Mouse (Mus musculus): ENCODE measurements around the gene 2610528A11Rik. TPM values are rescaled to one million over a fixed set of nuclear protein-coding genes. Genes with fewer than 3 reads are reported as not detected.

Gene 2610528A11Rik
- polyA plus RNA-seq, 1 experiment from 2014 or later, result 11.8 TPM

DNA sequence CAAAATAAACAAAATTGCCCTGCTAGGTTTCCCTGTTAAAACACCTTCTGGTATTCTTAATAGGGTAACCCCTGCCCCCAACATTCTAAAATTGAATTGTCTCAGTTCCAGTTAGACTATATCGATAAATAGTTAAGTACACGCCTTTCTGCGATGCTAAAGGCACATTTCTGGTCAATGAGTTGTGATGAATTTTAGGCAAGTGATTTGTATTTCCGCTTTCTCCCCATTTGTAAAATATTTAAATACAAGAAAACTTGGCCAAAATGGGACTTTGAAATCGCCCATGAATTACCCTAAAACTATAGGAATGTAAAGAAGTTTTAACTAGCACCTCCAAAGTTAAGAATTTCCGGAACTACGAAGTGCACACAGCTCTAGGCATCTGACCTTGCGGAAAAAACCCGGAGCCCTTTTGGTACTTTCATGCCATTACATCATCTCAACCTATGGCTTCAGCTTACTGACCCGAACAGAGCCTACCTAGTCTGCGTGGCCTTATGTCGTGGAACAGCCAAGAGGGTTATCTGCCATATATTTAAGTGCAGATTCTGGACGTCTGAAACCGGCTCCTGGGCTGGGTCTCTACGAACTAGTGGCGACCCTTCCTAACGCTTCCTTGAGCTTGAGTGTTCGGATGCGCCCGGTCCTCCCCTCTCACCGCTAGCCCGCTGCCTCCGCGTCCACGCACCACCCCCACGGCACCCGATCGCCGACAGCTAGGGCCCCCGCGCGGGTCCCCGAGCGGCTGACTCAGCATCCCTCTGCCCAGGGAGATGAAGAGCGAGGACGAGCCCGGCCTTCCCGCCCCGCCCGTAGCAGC, 20.7 kb upstream of the 2610528A11Rik start:
- peak overlapping the region; percentile 87 for H3K27ac ChIP-seq (ENCODE audit: low read length)
- H3K9ac ChIP-seq (ENCODE audit: low read length), result peak overlapping the region; percentile 94
- 1% methylated on average over 40 of the region's 40 CpGs for WGBS
- H3K27me3 ChIP-seq (ENCODE audit: control insufficient read depth, insufficient read depth, low read length), result no peaks in the 10 kb centered on the region
- ATAC-seq (ENCODE audit: insufficient read depth, low FRiP score), result peak; percentile 8
- H3K36me3 ChIP-seq (ENCODE audit: control insufficient read depth, insufficient read depth, low read length), result peaks cover 15% of the 10 kb centered on the region; the same call in 1 of the 2 replicates
- peaks cover 5% of the 10 kb centered on the region; the same call in 1 of the 2 replicates for H3K4me1 ChIP-seq (ENCODE audit: control insufficient read depth, insufficient read depth, low read length)
- H3K9me3 ChIP-seq (replicated peaks; ENCODE audit: control insufficient read depth, low read length), result no peaks in the 10 kb centered on the region
- peak overlapping the region; percentile 92 for H3K4me3 ChIP-seq (replicated peaks; ENCODE audit: low read length)
- peak overlapping the region; percentile 64 for H3K4me2 ChIP-seq (ENCODE audit: low read depth, low read length)

DNA sequence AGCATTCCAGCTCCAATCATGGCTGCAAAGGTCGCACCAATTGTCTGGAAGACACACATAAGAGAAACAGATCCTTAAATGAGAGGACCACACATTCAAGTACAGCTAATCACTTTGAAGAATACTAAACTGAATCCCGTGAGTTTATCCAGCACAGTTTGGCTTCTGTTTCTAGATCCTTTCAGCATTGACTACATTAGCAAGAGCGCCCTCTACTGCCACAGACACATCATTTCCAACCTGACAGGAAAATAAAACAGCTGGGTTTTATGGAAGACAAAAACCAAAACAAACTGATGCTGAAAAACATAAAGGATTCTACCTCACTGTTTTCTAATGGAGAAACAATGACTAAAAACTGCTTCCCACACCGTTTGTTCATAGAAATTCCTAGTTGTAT, 13.8 kb upstream of the 2610528A11Rik start:
- no peak for ATAC-seq (ENCODE audit: insufficient read depth, low FRiP score)
- Histone ChIP-seq H3K4me2 (ENCODE audit: low read depth, low read length) (no peak overlapping the region), H3K9me3 (replicated peaks; ENCODE audit: control insufficient read depth, low read length) (no peaks in the 10 kb centered on the region), H3K4me3 (replicated peaks; ENCODE audit: low read length) (no peak overlapping the region), H3K36me3 (ENCODE audit: control insufficient read depth, insufficient read depth, low read length) (peaks cover 28% of the 10 kb centered on the region; the same call in 1 of the 2 replicates), H3K27me3 (ENCODE audit: control insufficient read depth, insufficient read depth, low read length) (no peaks in the 10 kb centered on the region), H3K4me1 (ENCODE audit: control insufficient read depth, insufficient read depth, low read length) (no peaks in the 10 kb centered on the region), H3K9ac (ENCODE audit: low read length) (no peak overlapping the region), H3K27ac (ENCODE audit: low read length) (no peak overlapping the region)
- 44% methylated on average over 4 of the region's 4 CpGs for WGBS

DNA sequence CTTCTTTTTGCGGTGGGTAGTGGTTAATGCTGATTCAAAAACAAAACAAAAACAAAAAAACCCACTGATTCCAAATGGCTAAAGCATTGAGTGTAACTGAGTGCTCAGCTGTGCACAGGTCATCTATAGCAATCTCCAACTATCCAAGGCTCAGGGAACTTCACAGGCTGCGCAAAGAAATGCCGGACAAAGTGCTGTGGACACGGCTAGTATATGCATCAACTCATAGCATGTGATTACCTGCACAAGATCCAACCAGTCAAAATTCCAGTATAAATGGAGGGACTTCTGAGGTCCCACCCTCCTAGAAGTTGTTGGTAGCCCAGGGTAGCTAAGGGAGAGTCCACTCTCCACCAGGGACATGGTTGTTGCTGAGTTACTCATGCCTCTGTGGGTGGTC, 5.4 kb upstream of the 2610528A11Rik start:
- no peak for ATAC-seq (ENCODE audit: insufficient read depth, low FRiP score)
- Histone ChIP-seq H3K4me3 (replicated peaks; ENCODE audit: low read length) (no peak overlapping the region), H3K27me3 (ENCODE audit: control insufficient read depth, insufficient read depth, low read length) (no peaks in the 10 kb centered on the region), H3K4me1 (ENCODE audit: control insufficient read depth, insufficient read depth, low read length) (no peaks in the 10 kb centered on the region), H3K4me2 (ENCODE audit: low read depth, low read length) (no peak overlapping the region), H3K9me3 (replicated peaks; ENCODE audit: control insufficient read depth, low read length) (no peaks in the 10 kb centered on the region), H3K9ac (ENCODE audit: low read length) (no peak overlapping the region), H3K27ac (ENCODE audit: low read length) (no peak overlapping the region), H3K36me3 (ENCODE audit: control insufficient read depth, insufficient read depth, low read length) (peaks cover 6% of the 10 kb centered on the region; the same call in 1 of the 2 replicates)
- WGBS, result 90% methylated on average over 4 of the region's 4 CpGs

DNA sequence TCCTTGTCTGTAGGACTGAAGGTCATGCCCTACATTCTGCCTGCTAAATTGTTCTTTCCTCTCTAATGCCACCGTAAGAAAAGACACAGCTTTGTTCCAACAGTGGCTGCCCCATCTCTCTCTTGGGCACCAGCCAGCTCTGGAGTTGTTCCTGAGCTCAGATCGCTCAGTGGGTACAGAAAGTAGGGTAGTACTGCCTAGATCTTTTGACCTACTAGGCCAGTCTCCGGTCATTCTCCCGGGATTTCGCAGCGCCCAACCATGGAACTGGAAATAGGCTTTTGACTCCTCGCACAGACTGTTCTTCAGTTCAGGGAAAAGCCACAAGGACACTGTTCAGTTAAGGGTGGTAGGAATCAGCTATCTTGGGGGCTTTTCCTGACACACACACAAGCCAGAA, 891 bp downstream of the 2610528A11Rik start:
- no peak overlapping the region for H3K4me2 ChIP-seq (ENCODE audit: low read depth, low read length)

DNA sequence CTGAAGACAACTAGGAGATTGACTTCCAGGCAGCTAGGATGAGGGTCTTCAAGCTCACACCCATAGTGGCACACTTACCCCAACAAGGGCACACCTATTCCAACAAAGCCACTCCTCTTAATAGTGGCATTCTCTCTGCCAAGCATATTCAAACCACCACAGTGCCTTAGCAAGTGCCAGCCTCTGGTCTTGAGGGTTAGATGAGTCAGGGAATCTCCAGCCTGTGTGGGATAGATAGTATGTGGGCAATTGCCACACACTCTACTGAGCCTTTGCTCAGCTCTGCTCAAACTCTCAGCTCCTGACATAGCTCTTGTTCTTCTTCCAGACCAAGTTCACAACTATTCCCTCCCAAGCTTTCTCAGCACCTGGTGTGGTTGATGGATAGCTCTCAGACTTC, 2.5 kb downstream of the 2610528A11Rik start:
- Histone ChIP-seq H3K27ac (ENCODE audit: low read length) (no peak overlapping the region), H3K9me3 (replicated peaks; ENCODE audit: control insufficient read depth, low read length) (no peaks in the 10 kb centered on the region), H3K4me1 (ENCODE audit: control insufficient read depth, insufficient read depth, low read length) (no peaks in the 10 kb centered on the region), H3K36me3 (ENCODE audit: control insufficient read depth, insufficient read depth, low read length) (no peaks in the 10 kb centered on the region), H3K27me3 (ENCODE audit: control insufficient read depth, insufficient read depth, low read length) (no peaks in the 10 kb centered on the region), H3K9ac (ENCODE audit: low read length) (no peak overlapping the region), H3K4me2 (ENCODE audit: low read depth, low read length) (no peak overlapping the region), H3K4me3 (replicated peaks; ENCODE audit: low read length) (no peak overlapping the region)
- ATAC-seq (ENCODE audit: insufficient read depth, low FRiP score), result no peak

More for the DNA sequence above, 891 bp downstream of the 2610528A11Rik start:
- no peaks in the 10 kb centered on the region for H3K4me1 ChIP-seq (ENCODE audit: control insufficient read depth, insufficient read depth, low read length)
- H3K27me3 ChIP-seq (ENCODE audit: control insufficient read depth, insufficient read depth, low read length), result no peaks in the 10 kb centered on the region
- ATAC-seq (ENCODE audit: insufficient read depth, low FRiP score), result no peak
- H3K4me3 ChIP-seq (replicated peaks; ENCODE audit: low read length), result no peak overlapping the region
- no peaks in the 10 kb centered on the region for H3K9me3 ChIP-seq (replicated peaks; ENCODE audit: control insufficient read depth, low read length)
- no peaks in the 10 kb centered on the region for H3K36me3 ChIP-seq (ENCODE audit: control insufficient read depth, insufficient read depth, low read length)
- no peak overlapping the region for H3K9ac ChIP-seq (ENCODE audit: low read length)
- WGBS, result 88% methylated on average over 7 of the region's 7 CpGs
- no peak overlapping the region for H3K27ac ChIP-seq (ENCODE audit: low read length)

DNA sequence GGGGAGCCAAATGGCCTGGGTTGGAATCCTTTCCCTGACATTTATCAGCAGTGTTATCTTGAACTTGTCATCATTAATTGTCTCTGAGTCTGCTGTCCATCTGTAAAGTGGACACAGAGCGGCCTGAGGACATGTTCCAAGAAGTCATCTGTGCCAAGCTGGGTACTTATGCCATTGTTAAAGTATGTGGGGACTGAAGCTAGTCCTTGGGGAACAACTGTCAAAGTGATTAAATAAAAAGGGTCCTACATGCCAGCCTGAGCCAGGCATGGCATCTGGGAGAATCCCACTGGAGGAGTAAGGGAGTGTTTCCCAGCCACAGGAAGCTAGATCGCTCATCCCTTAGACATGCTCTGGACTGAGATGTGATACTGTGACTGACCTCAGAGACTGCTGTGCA, 3.4 kb downstream of the 2610528A11Rik start:
- ATAC-seq (ENCODE audit: insufficient read depth, low FRiP score), result 0 out of 2 replicates have a peak, but pooled peaks have one; percentile 37
- H3K27ac ChIP-seq (ENCODE audit: low read length), result no peak overlapping the region

DNA sequence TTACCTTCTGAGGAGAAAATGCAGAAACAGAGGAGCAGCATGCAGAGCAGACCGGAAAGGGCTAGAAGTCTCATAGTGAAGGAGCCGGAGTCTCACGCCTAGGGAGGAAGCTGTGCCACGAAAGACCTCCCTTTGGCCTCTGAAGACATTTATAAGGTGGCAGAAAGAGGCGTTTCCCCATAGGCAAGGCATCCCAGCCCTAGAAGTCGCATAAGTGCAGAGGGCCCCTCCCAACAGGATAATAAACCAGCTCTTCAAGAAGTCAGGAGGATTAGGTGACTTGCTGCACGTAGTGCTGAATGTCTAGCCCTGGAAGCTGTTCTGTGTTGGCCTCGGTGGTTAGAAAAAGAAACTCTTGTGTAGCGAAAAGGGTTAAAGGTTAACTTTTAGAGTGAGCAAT, 3.8 kb downstream of the 2610528A11Rik start:
- no peak overlapping the region for H3K9ac ChIP-seq (ENCODE audit: low read length)
- no peak overlapping the region for H3K27ac ChIP-seq (ENCODE audit: low read length)
- H3K4me1 ChIP-seq (ENCODE audit: control insufficient read depth, insufficient read depth, low read length), result peaks cover 3% of the 10 kb centered on the region; the same call in 1 of the 2 replicates
- no peaks in the 10 kb centered on the region for H3K9me3 ChIP-seq (replicated peaks; ENCODE audit: control insufficient read depth, low read length)
- 35% methylated on average over 9 of the region's 9 CpGs for WGBS
- H3K27me3 ChIP-seq (ENCODE audit: control insufficient read depth, insufficient read depth, low read length), result no peaks in the 10 kb centered on the region
- no peak overlapping the region for H3K4me3 ChIP-seq (replicated peaks; ENCODE audit: low read length)
- H3K4me2 ChIP-seq (ENCODE audit: low read depth, low read length), result 0 out of 2 replicates have a peak overlapping the region, but pooled peaks have one; percentile 5
- 0 out of 2 replicates have a peak, but pooled peaks have one; percentile 17 for ATAC-seq (ENCODE audit: insufficient read depth, low FRiP score)
- H3K36me3 ChIP-seq (ENCODE audit: control insufficient read depth, insufficient read depth, low read length), result no peaks in the 10 kb centered on the region

More for the DNA sequence above, 3.4 kb downstream of the 2610528A11Rik start:
- H3K9me3 ChIP-seq (replicated peaks; ENCODE audit: control insufficient read depth, low read length), result no peaks in the 10 kb centered on the region
- H3K27me3 ChIP-seq (ENCODE audit: control insufficient read depth, insufficient read depth, low read length), result no peaks in the 10 kb centered on the region
- no peak overlapping the region for H3K4me3 ChIP-seq (replicated peaks; ENCODE audit: low read length)
- 61% methylated on average over 2 of the region's 2 CpGs for WGBS
- H3K9ac ChIP-seq (ENCODE audit: low read length), result no peak overlapping the region
- no peak overlapping the region for H3K4me2 ChIP-seq (ENCODE audit: low read depth, low read length)
- H3K4me1 ChIP-seq (ENCODE audit: control insufficient read depth, insufficient read depth, low read length), result no peaks in the 10 kb centered on the region
- H3K36me3 ChIP-seq (ENCODE audit: control insufficient read depth, insufficient read depth, low read length), result no peaks in the 10 kb centered on the region

DNA sequence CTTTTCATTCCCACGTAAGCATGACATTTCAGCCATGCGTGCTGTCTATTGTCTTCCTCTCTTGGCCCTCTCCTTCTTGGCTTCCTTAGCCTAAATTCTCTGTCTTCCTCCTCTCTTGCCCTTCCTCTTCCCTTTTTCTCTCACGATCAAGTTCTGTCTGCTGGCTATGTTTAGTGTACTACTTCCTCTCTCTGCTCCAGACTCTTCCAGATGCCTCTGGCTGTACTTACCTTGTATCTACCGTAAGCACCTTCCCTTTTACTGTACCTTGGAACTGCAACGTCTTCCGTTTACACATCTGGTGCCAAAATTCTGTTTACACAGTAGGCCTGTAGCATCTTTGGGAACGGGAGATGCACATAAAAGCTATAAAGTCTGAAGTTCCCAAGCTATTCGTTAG, 4.4 kb downstream of the 2610528A11Rik start:
- H3K4me3 ChIP-seq (replicated peaks; ENCODE audit: low read length), result no peak overlapping the region
- no peaks in the 10 kb centered on the region for H3K36me3 ChIP-seq (ENCODE audit: control insufficient read depth, insufficient read depth, low read length)
- no peaks in the 10 kb centered on the region for H3K27me3 ChIP-seq (ENCODE audit: control insufficient read depth, insufficient read depth, low read length)
- ATAC-seq (ENCODE audit: insufficient read depth, low FRiP score), result no peak
- 0 out of 2 replicates have a peak overlapping the region, but pooled peaks have one; percentile 5 for H3K4me2 ChIP-seq (ENCODE audit: low read depth, low read length)
- no peak overlapping the region for H3K9ac ChIP-seq (ENCODE audit: low read length)
- 66% methylated on average over 8 of the region's 8 CpGs for WGBS
- H3K4me1 ChIP-seq (ENCODE audit: control insufficient read depth, insufficient read depth, low read length), result peaks cover 6% of the 10 kb centered on the region; the same call in 1 of the 2 replicates
- no peak overlapping the region for H3K27ac ChIP-seq (ENCODE audit: low read length)
- no peaks in the 10 kb centered on the region for H3K9me3 ChIP-seq (replicated peaks; ENCODE audit: control insufficient read depth, low read length)

DNA sequence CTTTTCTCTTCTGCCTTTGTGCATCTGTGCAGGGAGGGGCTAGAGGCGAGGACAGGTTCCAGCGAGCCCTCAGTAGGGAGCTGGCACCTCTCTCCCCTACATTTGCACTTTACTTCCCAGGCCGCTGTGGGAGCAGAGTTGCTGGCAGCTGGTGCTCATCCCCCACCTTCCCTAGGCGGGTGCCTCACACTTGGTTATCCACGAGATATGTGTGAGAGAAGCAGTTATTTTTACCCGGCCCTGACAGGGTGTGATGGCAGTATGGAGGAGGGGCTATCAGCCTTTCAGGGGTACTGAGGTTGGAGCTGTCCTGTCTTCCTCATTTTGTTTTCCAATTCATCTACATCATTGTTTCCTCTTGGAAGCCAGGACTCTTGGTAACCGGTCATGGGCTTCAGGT, 8.0 kb downstream of the 2610528A11Rik start:
- Histone ChIP-seq H3K36me3 (ENCODE audit: control insufficient read depth, insufficient read depth, low read length) (no peaks in the 10 kb centered on the region), H3K4me1 (ENCODE audit: control insufficient read depth, insufficient read depth, low read length) (peaks cover 6% of the 10 kb centered on the region; the same call in 1 of the 2 replicates), H3K27ac (ENCODE audit: low read length) (no peak overlapping the region), H3K4me3 (replicated peaks; ENCODE audit: low read length) (no peak overlapping the region), H3K9me3 (replicated peaks; ENCODE audit: control insufficient read depth, low read length) (no peaks in the 10 kb centered on the region), H3K27me3 (ENCODE audit: control insufficient read depth, insufficient read depth, low read length) (no peaks in the 10 kb centered on the region), H3K9ac (ENCODE audit: low read length) (no peak overlapping the region), H3K4me2 (ENCODE audit: low read depth, low read length) (no peak overlapping the region)
- ATAC-seq (ENCODE audit: insufficient read depth, low FRiP score), result no peak
- 17% methylated on average over 7 of the region's 7 CpGs for WGBS

Data from stomach, embryonic 16.5 days (tissue).